Mouse (Mus musculus) CH12.LX (cell line): ENCODE measurements around the gene Nav3.

Experiments used
- CTCF ChIP-seq, 2 experiments: IDR thresholded peaks in 1 of 2; conservative IDR thresholded peaks in 1 of 2; 2 replicates each; pipeline ENCODE4 v1.5.1; 2011 to 2012; ENCODE audit warnings: low read depth in 2 of 2, low read length in 2 of 2, improper control_type of control experiment in 1 of 2, inconsistent platforms in 1 of 2, mild to moderate bottlenecking in 1 of 2, moderate library complexity in 1 of 2
- ELF1 ChIP-seq: IDR thresholded peaks from 2 replicates; pipeline ENCODE4 v1.6.1; 2014; ENCODE audit warnings: low read depth, mild to moderate bottlenecking, inconsistent platforms, low read length, improper control_type of control experiment
- EP300 ChIP-seq: IDR thresholded peaks from 2 replicates; pipeline ENCODE4 v1.6.1; 2011; ENCODE audit warnings: low read length, improper control_type of control experiment
- HCFC1 ChIP-seq: IDR thresholded peaks from 2 replicates; pipeline ENCODE4 v1.6.1; 2012; ENCODE audit warnings: low read depth, mild to moderate bottlenecking, inconsistent platforms, low read length, improper control_type of control experiment
- JUN ChIP-seq: IDR thresholded peaks from 2 replicates; pipeline ENCODE4 v1.6.1; 2011; ENCODE audit warnings: low read depth, mild to moderate bottlenecking, low read length, improper control_type of control experiment, moderate library complexity; ENCODE audit not compliant: insufficient read depth
- MAFK ChIP-seq: IDR thresholded peaks from 2 replicates; pipeline ENCODE4 v1.6.1; 2011; ENCODE audit warnings: low read length, improper control_type of control experiment; ENCODE audit not compliant: insufficient replicate concordance
- NELFE ChIP-seq: IDR thresholded peaks from 2 replicates; pipeline ENCODE4 v1.6.1; 2011; ENCODE audit warnings: low read depth, low read length, improper control_type of control experiment
- POLR2A ChIP-seq: IDR thresholded peaks from 2 replicates; pipeline ENCODE4 v1.6.1; 2011; ENCODE audit warnings: low read depth, mild to moderate bottlenecking, improper control_type of control experiment, low read length
- POLR2AphosphoS2 ChIP-seq: IDR thresholded peaks from 2 replicates; pipeline ENCODE4 v1.6.1; 2011; ENCODE audit warnings: low read depth, low read length, improper control_type of control experiment
- SMC3 ChIP-seq: IDR thresholded peaks from 2 replicates; pipeline ENCODE4 v1.6.1; 2011; ENCODE audit warnings: low read depth, low read length, improper control_type of control experiment
- TBP ChIP-seq: conservative IDR thresholded peaks from 2 replicates; pipeline ENCODE4 v1.6.1; 2011; ENCODE audit warnings: low read depth, low read length, improper control_type of control experiment
- TCF12 ChIP-seq: IDR thresholded peaks from 2 replicates; pipeline ENCODE4 v1.6.1; 2014; ENCODE audit warnings: low read depth, mild to moderate bottlenecking, inconsistent platforms, low read length, improper control_type of control experiment
- ZC3H11A ChIP-seq: IDR thresholded peaks from 2 replicates; pipeline ENCODE4 v1.6.1; 2012; ENCODE audit warnings: low read depth, mild to moderate bottlenecking, inconsistent platforms, low read length, improper control_type of control experiment
- ZMIZ1 ChIP-seq: IDR thresholded peaks from 2 replicates; pipeline ENCODE4 v1.6.1; 2012; ENCODE audit warnings: low read depth, mild to moderate bottlenecking, inconsistent platforms, low read length, improper control_type of control experiment

DNA sequence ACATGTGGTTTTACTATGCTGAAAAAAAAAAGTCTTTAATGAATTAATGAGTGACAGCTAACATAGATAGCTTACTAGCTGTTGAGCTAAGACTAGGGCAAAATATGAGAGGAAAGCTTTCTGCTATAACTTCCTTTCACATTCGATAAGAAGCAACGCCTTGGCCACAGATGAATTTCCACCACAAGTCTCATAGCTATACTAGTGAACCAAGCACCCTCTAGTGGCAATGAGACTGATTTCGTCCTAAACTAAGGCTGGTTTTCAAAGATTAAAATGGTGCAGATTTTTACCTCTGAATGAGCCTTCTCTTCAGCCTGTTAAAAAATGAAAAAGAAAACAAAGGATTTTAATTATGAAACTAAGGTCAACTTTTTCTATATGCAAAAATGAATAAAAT lies 709.1 kb downstream of the Nav3 start:
- no peak for TF ChIP-seq ZC3H11A
- no peak for TF ChIP-seq HCFC1
- no peak for TF ChIP-seq ZMIZ1
- no peak for TF ChIP-seq POLR2AphosphoS2
- peak; percentile 21 to 38; a peak in 3 of 4 replicates for TF ChIP-seq CTCF (conservative IDR thresholded peaks at IDR 0.05 in 1 of 2, IDR thresholded peaks at IDR 0.05 in 1 of 2; ENCODE audit: low read depth in 2 of 2, low read length in 2 of 2)
- no peak for TF ChIP-seq EP300
- TF ChIP-seq JUN, result no peak
- no peak for TF ChIP-seq TBP
- no peak for TF ChIP-seq ELF1
- no peak for TF ChIP-seq POLR2A
- no peak for TF ChIP-seq NELFE
- TF ChIP-seq SMC3, result no peak
- no peak for TF ChIP-seq TCF12
- no peak for TF ChIP-seq MAFK
